ENCODE assay signal across 15 mouse cellular contexts in genomic region chr2:158167496-158168205, GRCm38 (mm10). TPM values are rescaled to one million over a fixed set of nuclear protein-coding genes. Genes with fewer than 3 reads are reported as not detected.
DNase-seq lines count a peak whose midpoint lies in the region; ATAC-seq lines count a peak whose summit lies in the region.
"Had no signal": no experiment of that assay in that cellular context is flagged by ENCODE, and none has a peak within 500 bp of the region (broad histone marks: within the 10 kb centered on the region; RNA-seq: fewer than 3 reads in every experiment).

No protein-coding gene starts in this region.

- peak; percentile 68 for DNase-seq in adrenal gland, adult 2 months
- no peak for DNase-seq in adrenal gland, postnatal 14 days
- no peak for DNase-seq in kidney, adult 9 months
- peak; percentile 65 for DNase-seq in 3134 (ENCODE audit: extremely low read depth, insufficient read length, low spot score)
- DNase-seq in brain, adult 2 months (ENCODE audit: low read depth, low spot score) = peak; percentile 63
- DNase-seq: B cell, adult 2 months; cerebellum, adult 18-20 months; kidney, postnatal 25 days; lung, postnatal 4 days; thymus, adult 18-20 months had no signal

- ATAC-seq in kidney, embryonic 15.5 days (replicated peaks; ENCODE audit: low FRiP score) = no peak
- no peak for ATAC-seq in forebrain, embryonic 16.5 days
- no peak for ATAC-seq in forebrain, embryonic 12.5 days (ENCODE audit: low FRiP score)
- ATAC-seq: forebrain, embryonic 14.5 days had no signal

- H3K9ac ChIP-seq in kidney, embryonic 15.5 days = no peak overlapping the region
- no peak overlapping the region for H3K9ac ChIP-seq in forebrain, embryonic 16.5 days (replicated peaks; ENCODE audit: low read depth, low read length)
- H3K9ac ChIP-seq in forebrain, embryonic 12.5 days = no peak overlapping the region
- H3K9ac ChIP-seq: limb, embryonic 15.5 days had no signal

- H3K9me3 ChIP-seq in kidney, embryonic 15.5 days (replicated peaks) = no peaks in the 10 kb centered on the region
- no peaks in the 10 kb centered on the region for H3K9me3 ChIP-seq in forebrain, embryonic 16.5 days (ENCODE audit: control insufficient read depth, low read length)
- H3K9me3 ChIP-seq in forebrain, embryonic 12.5 days = no peaks in the 10 kb centered on the region
- H3K9me3 ChIP-seq: limb, embryonic 15.5 days had no signal

- H3K4me3 ChIP-seq in kidney, embryonic 15.5 days (replicated peaks) = no peak overlapping the region
- no peak overlapping the region for H3K4me3 ChIP-seq in forebrain, embryonic 16.5 days (replicated peaks; ENCODE audit: low read length)
- no peak overlapping the region for H3K4me3 ChIP-seq in forebrain, embryonic 12.5 days (replicated peaks)
- H3K4me3 ChIP-seq: limb, embryonic 15.5 days had no signal

- H3K27me3 ChIP-seq in kidney, embryonic 15.5 days = no peaks in the 10 kb centered on the region
- H3K27me3 ChIP-seq in forebrain, embryonic 16.5 days (replicated peaks; ENCODE audit: control insufficient read depth, insufficient read depth, low read length) = no peaks in the 10 kb centered on the region
- no peaks in the 10 kb centered on the region for H3K27me3 ChIP-seq in forebrain, embryonic 12.5 days
- H3K27me3 ChIP-seq: limb, embryonic 15.5 days had no signal

- no peak overlapping the region for H3K4me2 ChIP-seq in kidney, embryonic 15.5 days
- no peak overlapping the region for H3K4me2 ChIP-seq in forebrain, embryonic 16.5 days (ENCODE audit: low read length)
- no peak overlapping the region for H3K4me2 ChIP-seq in forebrain, embryonic 12.5 days
- H3K4me2 ChIP-seq: limb, embryonic 15.5 days had no signal

- H3K4me1 ChIP-seq in kidney, embryonic 15.5 days = peaks cover 42% of the 10 kb centered on the region
- 0 out of 2 replicates have a peak, but pooled peaks cover 3% of the 10 kb centered on the region for H3K4me1 ChIP-seq in forebrain, embryonic 16.5 days (replicated peaks; ENCODE audit: control insufficient read depth, insufficient read depth, low read length)
- no peaks in the 10 kb centered on the region for H3K4me1 ChIP-seq in forebrain, embryonic 12.5 days

- WGBS in kidney, embryonic 15.5 days = 64% methylated on average over 9 of the region's 9 CpGs
- WGBS in forebrain, embryonic 16.5 days = 70% methylated on average over 9 of the region's 9 CpGs
- 83% methylated on average over 9 of the region's 9 CpGs for WGBS in forebrain, embryonic 12.5 days

- no peaks in the 10 kb centered on the region for H3K36me3 ChIP-seq in kidney, embryonic 15.5 days
- H3K36me3 ChIP-seq in forebrain, embryonic 16.5 days (ENCODE audit: control insufficient read depth, insufficient read depth) = no peaks in the 10 kb centered on the region
- H3K36me3 ChIP-seq in forebrain, embryonic 12.5 days (replicated peaks) = no peaks in the 10 kb centered on the region
- H3K36me3 ChIP-seq: limb, embryonic 15.5 days had no signal

- H3K27ac ChIP-seq in kidney, embryonic 15.5 days = peak overlapping the region; percentile 42; the same call in 1 of the 2 replicates
- no peak overlapping the region for H3K27ac ChIP-seq in forebrain, embryonic 16.5 days (ENCODE audit: low read length)
- no peak overlapping the region for H3K27ac ChIP-seq in forebrain, embryonic 12.5 days
- H3K27ac ChIP-seq: limb, embryonic 15.5 days had no signal

RNA-seq across cellular contexts. Expression of gene Tgm2, which starts 21.4 kb away (rescaled TPM):
- 100 to 1,000 TPM in 1 of 2 experiments, 10 to 100 TPM in 1; 63.6 to 105 TPM for total RNA-seq in adrenal gland, adult 2 months (2021)
- polyA plus RNA-seq in adrenal gland, adult 2 months (2012; rRNA removed) = 66.9 and 71.9 TPM in 2 replicates
- 69.0 and 75.1 TPM in 2 replicates for total RNA-seq in adrenal gland, postnatal 14 days (2021)
- polyA plus RNA-seq in kidney, embryonic 15.5 days (2015; fragmentation: Nextera tagmentation; extraction: Ambion mirVana) = 30.4 and 39.7 TPM in 2 replicates
- 5.0 and 7.5 TPM in 2 replicates for polyA plus RNA-seq in forebrain, embryonic 16.5 days (2015; fragmentation: Nextera tagmentation; extraction: Ambion mirVana)
- 4.3 and 4.6 TPM in 2 replicates for polyA plus RNA-seq in forebrain, embryonic 12.5 days (2016; fragmentation: Nextera tagmentation; extraction: Ambion mirVana)

Comparison
In these comparisons a context has a peak if more than half of its experiments do, and no peak if none do; other contexts are left out.
1. DNase-seq: peak in adrenal gland, adult 2 months (single experiment), 3134 (single experiment) and brain, adult 2 months (single experiment); none in adrenal gland, postnatal 14 days (single experiment) and kidney, adult 9 months (single experiment).